Mouse (Mus musculus): Measurements from ENCODE around the gene 2310022B05Rik.

- TF ChIP-seq CTCF (IDR thresholded peaks at IDR 0.05; ENCODE audit: low read depth, low read length) (no peak), POLR2A (IDR thresholded peaks at IDR 0.05; ENCODE audit: insufficient read depth, low read length) (no peak), EP300 (IDR thresholded peaks at IDR 0.05; ENCODE audit: insufficient read depth, low read depth, low read length) (no peak)
These were observed 44.9 kb downstream of the 2310022B05Rik start for GRCm38 (mm10) chr8:124618252-124618651.

Data from ES-Bruce4 (cell line).